Mouse (Mus musculus): Measurements from ENCODE around the gene Ppih.

GRCm38 (mm10) chr4:119254012-119254618 is 66.2 kb downstream of the Ppih start:
- TF ChIP-seq CTCF (IDR thresholded peaks at IDR 0.05; ENCODE audit: low read depth): no peak
- no peak for TF ChIP-seq EP300 (IDR thresholded peaks at IDR 0.05; ENCODE audit: low read depth)
